Mouse (Mus musculus): ENCODE measurements around the gene Rasef.

DNA sequence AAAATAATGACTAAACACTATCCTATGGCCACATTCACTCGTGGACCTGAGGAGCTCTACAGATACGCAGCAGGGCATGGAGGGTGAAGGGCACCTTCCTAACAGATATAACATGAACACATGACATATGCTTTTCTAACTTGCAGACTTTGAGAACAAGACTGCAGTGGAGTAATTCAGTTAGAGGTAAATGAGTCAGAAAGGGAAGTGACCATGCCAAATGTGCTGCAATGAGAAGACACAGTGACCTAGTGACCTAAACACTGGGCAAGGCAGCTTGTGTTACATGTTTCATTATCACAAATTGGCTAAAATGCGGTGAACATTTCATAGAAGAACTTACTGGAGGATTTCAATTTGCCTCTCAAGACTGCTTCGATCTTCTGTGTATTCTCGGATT, 42.6 kb downstream of the Rasef start:
- TF ChIP-seq POLR2A (IDR thresholded peaks at IDR 0.05; ENCODE audit: low read depth, low read length) (no peak), CTCF (conservative IDR thresholded peaks at IDR 0.05; ENCODE audit: insufficient read depth, insufficient read length, low read depth, low read length) (no peak)
